Mouse (Mus musculus) gastrocnemius, postnatal 14 days (tissue): ENCODE results near the gene Zfp972. TPM values are rescaled to one million over a fixed set of nuclear protein-coding genes. Genes with fewer than 3 reads are reported as not detected.
A peak's percentile ranks its signal among the peaks of the same experiment; 100 is the strongest.
"Not testable (repeated sequence)": the region's sequence is repeated elsewhere in the genome, so short reads cannot be mapped to it uniquely, and the experiment has no call there.

Experiments
- DNase-seq: peaks from one replicate; pipeline ENCODE4 v3.0.0; 2021; ENCODE audit warnings: mixed read lengths
- intact Hi-C: fragments of 180-260 bp; cut with DNase I; formaldehyde crosslinking; loops from one replicate; pipeline ENCODE4 v1.15.1; 2025; ENCODE audit warnings: low total_unique reads
- long read RNA-seq, 2 experiments: library from polyadenylated mRNA; stranded (forward); transcript quantifications; one replicate each; pipeline ENCODE4 v2.0.0; 2021
- total RNA-seq, 2 experiments: library from RNA; stranded (reverse); gene quantifications; 2 replicates each; pipeline ENCODE4 v1.2.3; 2021

Gene Zfp972
- under 1 TPM in 1 of 2 experiments, not detected in 1; 0.44 TPM for total RNA-seq
- long read RNA-seq, experiment 1: 0 reads
- long read RNA-seq, experiment 2: 0 reads

DNA sequence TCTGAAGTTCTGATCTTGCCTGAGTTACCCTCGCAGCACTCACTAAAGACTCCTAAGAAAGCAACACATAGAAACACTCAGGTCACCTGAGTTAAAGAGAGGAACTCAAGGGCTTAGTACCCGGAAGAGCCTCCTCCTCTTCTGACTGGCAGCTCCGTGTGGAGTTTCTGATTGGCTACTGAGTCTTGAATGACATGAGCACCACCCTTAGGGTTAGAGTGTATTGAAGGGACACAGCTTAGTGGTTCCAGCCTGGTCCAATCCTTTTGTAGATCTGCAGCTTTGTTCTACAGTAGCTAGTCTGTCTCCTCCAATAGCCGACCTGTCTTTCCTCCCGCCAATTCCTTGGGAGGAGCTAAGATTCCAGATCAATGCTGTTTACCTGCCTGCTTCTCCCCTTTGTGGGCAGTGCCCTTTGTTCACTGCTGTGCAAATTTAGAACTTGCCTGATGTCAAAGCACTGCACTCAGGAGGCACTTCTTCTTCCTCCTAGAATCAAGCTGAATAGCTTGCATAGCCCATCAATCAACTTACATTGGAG, at the start of gene Zfp972:
TSS of gene Zfp972 (minus strand) at position 51 of the 541 bp plus-strand sequence.
- DNase-seq, intact Hi-C loops: not testable (repeated sequence)

DNA sequence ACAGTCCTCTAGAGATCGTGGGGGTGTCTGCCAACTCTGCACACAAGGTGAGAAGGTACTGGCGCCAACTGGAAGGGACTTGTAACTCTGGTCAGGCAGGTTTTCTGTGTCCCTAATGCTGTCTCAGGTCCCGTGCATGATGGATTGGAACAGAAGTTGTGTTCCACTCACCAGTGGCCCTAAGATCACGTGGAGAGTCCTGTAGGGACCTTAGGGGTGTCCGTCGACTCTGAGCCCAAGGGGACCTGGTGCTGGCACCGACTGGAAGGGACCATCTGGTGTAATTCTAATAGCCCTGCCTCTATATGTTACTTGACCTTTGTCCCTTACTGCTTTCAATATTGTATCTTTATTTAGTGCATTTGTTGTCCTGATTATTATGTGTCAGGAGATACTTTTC, 49.4 kb upstream of the Zfp972 start:
- DNase-seq, intact Hi-C loops: not testable (repeated sequence)

DNA sequence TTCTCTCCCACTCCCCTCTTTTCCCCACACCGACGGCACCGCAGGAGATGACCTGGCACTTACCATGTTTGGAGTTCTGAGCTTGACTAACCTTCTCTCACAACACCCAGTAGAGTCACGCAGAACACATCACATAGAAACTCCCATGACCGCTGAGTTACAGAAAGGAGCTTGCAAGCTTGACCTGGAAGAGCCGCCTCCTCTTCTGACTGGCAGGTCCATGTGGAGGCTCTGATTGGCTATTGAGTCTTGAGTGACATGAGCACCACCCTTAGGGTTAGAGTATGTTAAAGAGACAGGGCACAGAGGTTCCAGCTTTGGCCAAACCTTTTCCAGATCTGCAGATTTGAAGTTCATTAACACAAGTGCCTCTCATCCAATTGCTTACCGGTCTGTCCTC, 31.7 kb upstream of the Zfp972 start, which contains the start of gene Gm14326:
TSS of gene Gm14326 (minus strand) at position 153 of the 400 bp plus-strand sequence.
- intact Hi-C loops: not testable (repeated sequence)
- peak; percentile 61 for DNase-seq

GRCm38 (mm10) chr2:177956734-177957133, 31.3 kb upstream of the Zfp972 start:
- DNase-seq: peak; percentile 20
- intact Hi-C loops: not testable (repeated sequence)

DNA sequence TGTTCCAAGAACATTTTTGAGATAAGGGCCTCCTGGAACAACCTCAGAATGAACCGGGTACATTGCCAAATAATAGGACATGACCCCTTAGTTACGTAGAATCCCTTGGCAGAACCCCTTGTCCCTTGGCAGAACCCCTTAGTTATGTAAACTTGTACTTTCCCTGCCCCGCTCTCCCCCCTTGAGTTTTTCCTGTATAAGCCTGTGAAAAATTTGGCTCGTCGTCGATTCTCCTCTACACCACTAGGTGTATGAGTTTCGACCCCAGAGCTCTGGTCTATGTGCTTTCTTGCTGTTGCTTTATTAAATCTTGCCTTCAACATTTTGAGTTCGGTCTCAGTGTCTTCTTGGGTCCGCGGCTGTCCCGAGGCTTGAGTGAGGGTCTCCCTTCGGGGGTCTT, 22.1 kb downstream of the Zfp972 start:
- intact Hi-C loops, DNase-seq: not testable (repeated sequence)

- DNase-seq: not testable (repeated sequence)
These were observed 27.2 kb downstream of the Zfp972 start for GRCm38 (mm10) chr2:177898171-177898570.

DNA sequence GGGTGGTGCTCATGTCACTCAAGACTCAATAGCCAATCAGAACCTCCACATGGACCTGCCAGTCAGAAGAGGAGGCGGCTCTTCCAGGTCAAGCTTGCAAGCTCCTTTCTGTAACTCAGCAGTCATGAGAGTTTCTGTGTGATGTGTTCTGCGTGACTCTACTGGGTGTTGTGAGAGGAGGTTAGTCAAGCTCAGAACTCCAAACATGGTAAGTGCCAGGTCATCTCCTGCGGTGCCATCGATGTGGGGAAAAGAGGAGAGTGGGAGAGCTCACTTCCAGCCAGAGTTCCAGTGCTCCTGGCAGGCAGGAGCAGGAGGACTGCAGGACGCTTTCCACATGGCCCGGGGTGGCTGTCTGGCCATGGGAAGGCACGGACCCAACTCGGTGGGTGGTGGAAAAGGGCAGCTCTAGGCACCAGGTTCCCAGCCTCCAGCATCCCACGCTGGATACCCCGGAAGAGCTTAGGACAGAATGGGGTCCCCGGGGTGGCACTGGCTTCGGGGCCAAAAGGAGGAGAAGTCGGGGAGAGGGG, 28.3 kb downstream of the Zfp972 start, which contains the start of gene Gm14327:
TSS of gene Gm14327 (plus strand) at position 51 of the 533 bp plus-strand sequence.
- DNase-seq, intact Hi-C loops: not testable (repeated sequence)

More at GRCm38 (mm10) chr2:177898171-177898570, 27.2 kb downstream of the Zfp972 start:
- intact Hi-C loops: not testable (repeated sequence)

GRCm38 (mm10) chr2:177887743-177888142, 37.7 kb downstream of the Zfp972 start:
- intact Hi-C loops: not testable (repeated sequence)

GRCm38 (mm10) chr2:177862254-177862653, 63.2 kb downstream of the Zfp972 start:
- DNase-seq, intact Hi-C loops: not testable (repeated sequence)

More at GRCm38 (mm10) chr2:177887743-177888142, 37.7 kb downstream of the Zfp972 start:
- not testable (repeated sequence) for DNase-seq

Other genes starting within 250 kb of the Zfp972 start
- 10 to 100 TPM in 1 of 2 experiments, 1 to 10 TPM in 1; 9.8 to 11.8 TPM for gene Gm14322, start 166.3 kb downstream of the Zfp972 start, total RNA-seq
- 10 to 100 TPM; 56.0 to 70.4 TPM for gene Gm14325, start 85.3 kb downstream of the Zfp972 start, total RNA-seq
- 1 to 10 TPM; 2.0 to 2.3 TPM for gene Gm14327, start 28.5 kb downstream of the Zfp972 start, total RNA-seq
- 10 to 100 TPM; 18.8 to 19.0 TPM for gene Gm14326, start 31.7 kb upstream of the Zfp972 start, total RNA-seq
- gene Zfp971, start 97.7 kb upstream of the Zfp972 start, total RNA-seq: 10 to 100 TPM; 14.7 to 15.4 TPM
- 1 to 10 TPM; 5.7 to 5.8 TPM for gene Zfp931, start 152.9 kb upstream of the Zfp972 start, total RNA-seq
- gene Phactr3, start 193.4 kb upstream of the Zfp972 start, total RNA-seq: under 1 TPM in 1 of 2 experiments, not detected in 1; 0.10 TPM